Mouse (Mus musculus): Measurements from ENCODE around the gene Vps37d. TPM values are rescaled to one million over a fixed set of nuclear protein-coding genes. Genes with fewer than 3 reads are reported as not detected.

Gene Vps37d
- total RNA-seq, 2 experiments from 2014 or later = 33.3 to 35.3 TPM

GRCm38 (mm10) chr5:135032581-135032980, 45.5 kb downstream of the Vps37d start:
- no peak for DNase-seq (ENCODE audit: low spot score in 2 of 2)

- peak; percentile 54 to 75 for DNase-seq (ENCODE audit: low spot score in 2 of 2)
Measured at GRCm38 (mm10) chr5:135029007-135029854, 48.8 kb downstream of the Vps37d start.

- DNase-seq (ENCODE audit: low spot score in 2 of 2) = no peak
Measured at GRCm38 (mm10) chr5:135025899-135026298, 52.2 kb downstream of the Vps37d start.

GRCm38 (mm10) chr5:135024665-135025224, 53.3 kb downstream of the Vps37d start:
- DNase-seq (ENCODE audit: low spot score in 2 of 2) = no peak

GRCm38 (mm10) chr5:135023344-135024173, 54.5 kb downstream of the Vps37d start, which contains the start of gene Stx1a:
Gene Stx1a (plus strand): TSS chr5:135023482.
- DNase-seq (ENCODE audit: low spot score in 2 of 2) = peak; percentile 85 to 89

Other genes starting within 250 kb of the Vps37d start
- not detected for gene Tmem270, start 171.5 kb downstream of the Vps37d start, total RNA-seq (2021)
- not detected for gene Cldn13, start 162.7 kb downstream of the Vps37d start, total RNA-seq (2021)
- 1 to 10 TPM; 7.5 to 8.6 TPM for gene Mettl27, start 145.9 kb downstream of the Vps37d start, total RNA-seq (2021)
- gene Cldn4, start 131.3 kb downstream of the Vps37d start, total RNA-seq (2021) = not detected
- 1 to 10 TPM in 1 of 2 experiments, under 1 TPM in 1; 0.43 to 1.6 TPM for gene Cldn3, start 92.1 kb downstream of the Vps37d start, total RNA-seq (2021)
- gene Abhd11, start 69.1 kb downstream of the Vps37d start, total RNA-seq (2021) = 10 to 100 TPM; 27.8 to 29.5 TPM
- gene Stx1a, start 54.8 kb downstream of the Vps37d start, total RNA-seq (2021) = 10 to 100 TPM; 91.5 to 97.8 TPM
- gene Dnajc30, start 14.1 kb downstream of the Vps37d start, total RNA-seq (2021) = 10 to 100 TPM; 40.1 to 43.4 TPM
- 10 to 100 TPM; 49.0 to 57.9 TPM for gene Bud23, start 13.3 kb downstream of the Vps37d start, total RNA-seq (2021)
- 1 to 10 TPM; 4.7 to 4.9 TPM for gene Mlxipl, start 11.6 kb upstream of the Vps37d start, total RNA-seq (2021)
- 10 to 100 TPM; 30.4 to 31.5 TPM for gene Tbl2, start 71.4 kb upstream of the Vps37d start, total RNA-seq (2021)
- 10 to 100 TPM; 57.2 to 58.2 TPM for gene Bcl7b, start 90.0 kb upstream of the Vps37d start, total RNA-seq (2021)
- gene Baz1b, start 109.0 kb upstream of the Vps37d start, total RNA-seq (2021) = 10 to 100 TPM; 81.1 to 81.3 TPM
- gene Fzd9, start 173.0 kb upstream of the Vps37d start, total RNA-seq (2021) = 1 to 10 TPM; 5.6 to 5.8 TPM